Mouse (Mus musculus) Muller cell, postnatal 12 days (primary cell): ENCODE results near the gene Rps19.

Experiments
- DNase-seq: peaks from one replicate; pipeline ENCODE4 v3.0.0-alpha.2; 2015; ENCODE audit errors: inconsistent ontology term

Gene Rps19

GRCm38 (mm10) chr7:24902630-24903443, 18.7 kb downstream of the Rps19 start, which contains the start of gene Arhgef1:
TSS of gene Arhgef1 (plus strand) at chr7:24902912.
- peak; percentile 76 for DNase-seq

- DNase-seq: no peak
These were observed 19.3 kb downstream of the Rps19 start for GRCm38 (mm10) chr7:24903444-24903825.

GRCm38 (mm10) chr7:24904070-24904483, 19.9 kb downstream of the Rps19 start:
- DNase-seq: peak; percentile 99

GRCm38 (mm10) chr7:24904936-24905335, 20.8 kb downstream of the Rps19 start:
- peak; percentile 69 for DNase-seq

GRCm38 (mm10) chr7:24906551-24906950, 22.4 kb downstream of the Rps19 start:
- peak; percentile 38 for DNase-seq

- DNase-seq: no peak
These were observed 23.1 kb downstream of the Rps19 start for GRCm38 (mm10) chr7:24907211-24907748.

GRCm38 (mm10) chr7:24912480-24912879, 28.3 kb downstream of the Rps19 start:
- DNase-seq: no peak

GRCm38 (mm10) chr7:24918763-24919323, 34.7 kb downstream of the Rps19 start:
- no peak for DNase-seq

- no peak for DNase-seq
These were observed 35.6 kb downstream of the Rps19 start for GRCm38 (mm10) chr7:24919728-24920127.

- DNase-seq: no peak
These were observed 46.3 kb downstream of the Rps19 start for GRCm38 (mm10) chr7:24930475-24930874.

GRCm38 (mm10) chr7:24931651-24932050, 47.5 kb downstream of the Rps19 start:
- DNase-seq: no peak
